Mouse (Mus musculus): ENCODE measurements around the gene Sirt7.

GRCm38 (mm10) chr11:120598990-120599549 is 26.0 kb downstream of the Sirt7 start:
- no peak for TF ChIP-seq CTCF (conservative IDR thresholded peaks at IDR 0.05; ENCODE audit: low read length)
- no peak for TF ChIP-seq POU5F1 (IDR thresholded peaks at IDR 0.05; ENCODE audit: borderline replicate concordance, low read length)
